1 mouse cellular context compared by ENCODE assay signal in genomic region chr8:70864712-70865221, GRCm38 (mm10).
TF ChIP-seq lines count a peak whose summit lies in the region.

No protein-coding gene starts in this region.

TF ChIP-seq in CH12.LX, 34 proteins besides CTCF, POLR2A, EP300 and RAD21:
- peak; percentile 44; the same call in 1 of the 2 replicates for TF ChIP-seq ETS1 (conservative IDR thresholded peaks at IDR 0.05; ENCODE audit: low read depth, low read length)
- no peak for TF ChIP-seq MYC (IDR thresholded peaks at IDR 0.05; ENCODE audit: low read depth, low read length)
- TF ChIP-seq NRF1 (IDR thresholded peaks at IDR 0.05; ENCODE audit: low read depth, low read length), result no peak
- peak; percentile 33; the same call in 1 of the 2 replicates for TF ChIP-seq BHLHE40 (IDR thresholded peaks at IDR 0.05; ENCODE audit: low read depth, low read length)
- TF ChIP-seq POLR2AphosphoS2 (IDR thresholded peaks at IDR 0.05; ENCODE audit: low read depth, low read length), result no peak
- no peak for TF ChIP-seq RCOR1 (conservative IDR thresholded peaks at IDR 0.05; ENCODE audit: low read depth, low read length)
